Mouse (Mus musculus) E14TG2a.4 (cell line): ENCODE measurements at regions not wholly inside any gene's neighbourhood (a gene's known extent, or its start where the extent isn't known, plus 50 kb on each side); places are given as distances from the start of the nearest gene placed in this dataset.

Experiments
- H3K27me3 ChIP-seq: 2 replicates; pipeline ENCODE4 v1.6.1; 2014; ENCODE audit warnings: low read length, control low read depth; ENCODE audit not compliant: insufficient read depth
- H3K36me3 ChIP-seq: 2 replicates; pipeline ENCODE4 v1.6.1; 2014; ENCODE audit warnings: low read length, control low read depth; ENCODE audit not compliant: insufficient read depth
- H3K4me1 ChIP-seq: replicated peaks from 2 replicates; pipeline ENCODE4 v1.6.1; 2014; ENCODE audit warnings: low read depth, low read length, control low read depth
- H3K4me3 ChIP-seq: replicated peaks from 2 replicates; pipeline ENCODE4 v1.5.1; 2014; ENCODE audit warnings: mild to moderate bottlenecking, low read length
- H3K9me3 ChIP-seq: 2 replicates; pipeline ENCODE4 v1.6.1; 2014; ENCODE audit warnings: low read length, control low read depth
- CTCF ChIP-seq: conservative IDR thresholded peaks from 2 replicates; pipeline ENCODE4 v1.5.1; 2014; ENCODE audit warnings: low read length
- NANOG ChIP-seq: IDR thresholded peaks from 2 replicates; pipeline ENCODE4 v1.6.1; 2014; ENCODE audit warnings: borderline replicate concordance, low read length, mixed read lengths
- POU5F1 ChIP-seq: IDR thresholded peaks from 2 replicates; pipeline ENCODE4 v1.6.1; 2014; ENCODE audit warnings: low read length, borderline replicate concordance

DNA sequence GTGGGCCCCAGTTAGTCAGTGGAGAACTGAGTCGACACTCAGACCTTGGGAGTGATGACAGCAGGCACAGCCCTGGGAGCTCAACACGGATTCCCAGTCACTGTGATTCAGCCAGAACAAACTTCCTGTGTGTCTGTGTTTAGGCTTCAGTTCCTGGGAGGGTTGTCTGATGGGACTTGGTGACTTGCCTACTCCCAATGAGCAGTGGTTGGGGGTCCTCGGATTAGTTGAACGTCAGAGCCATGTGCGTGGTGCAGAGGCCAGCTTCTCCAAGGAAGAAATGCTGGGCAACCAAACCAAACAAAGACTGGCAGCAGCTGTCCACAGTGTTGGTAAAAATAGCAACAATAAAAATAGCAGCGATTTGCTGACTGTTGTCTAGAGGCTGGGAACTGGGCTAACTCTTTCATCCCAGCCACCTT is 152.7 kb downstream of the Zfp706 start:
- TF ChIP-seq NANOG = no peak
- no peak for TF ChIP-seq POU5F1
- no peak for TF ChIP-seq CTCF
- Histone ChIP-seq H3K36me3 (no peaks in the 10 kb centered on the region), H3K4me1 (peaks cover 23% of the 10 kb centered on the region), H3K4me3 (no peak overlapping the region), H3K27me3 (no peaks in the 10 kb centered on the region), H3K9me3 (no peaks in the 10 kb centered on the region)

GRCm38 (mm10) chr15:36852229-36852821 is 155.2 kb downstream of the Zfp706 start:
- H3K4me3 ChIP-seq = no peak overlapping the region
- peaks cover 8% of the 10 kb centered on the region for H3K4me1 ChIP-seq
- H3K9me3 ChIP-seq = no peaks in the 10 kb centered on the region
- H3K27me3 ChIP-seq = no peaks in the 10 kb centered on the region
- H3K36me3 ChIP-seq = no peaks in the 10 kb centered on the region
- no peak for TF ChIP-seq NANOG
- TF ChIP-seq POU5F1 = no peak
- TF ChIP-seq CTCF = no peak

DNA sequence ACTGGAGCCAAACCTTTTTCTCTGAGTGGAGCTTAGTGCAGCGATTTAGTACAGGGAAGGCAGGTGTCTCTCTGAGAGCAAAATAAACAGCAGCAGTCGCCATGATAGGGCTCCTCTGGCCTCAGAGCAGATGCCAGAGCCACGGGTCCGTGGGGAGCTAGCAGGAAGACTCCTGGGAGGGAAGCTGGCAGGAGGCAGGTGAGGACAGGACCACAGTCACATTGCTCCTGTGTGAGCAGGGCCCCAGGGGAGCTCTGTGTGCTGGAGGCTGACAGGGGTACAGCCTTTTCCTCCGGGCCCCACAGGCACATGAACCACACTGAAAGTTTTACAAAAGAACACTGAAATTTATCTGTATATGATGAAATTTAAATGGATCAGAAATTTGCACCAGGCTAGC is 159.3 kb downstream of the Zfp706 start:
- Histone ChIP-seq H3K9me3 (no peaks in the 10 kb centered on the region), H3K27me3 (no peaks in the 10 kb centered on the region; the same call in 1 of the 2 replicates), H3K4me1 (0 out of 2 replicates have a peak, but pooled peaks cover 3% of the 10 kb centered on the region), H3K36me3 (no peaks in the 10 kb centered on the region), H3K4me3 (no peak overlapping the region)
- TF ChIP-seq NANOG (no peak), POU5F1 (no peak), CTCF (no peak)

DNA sequence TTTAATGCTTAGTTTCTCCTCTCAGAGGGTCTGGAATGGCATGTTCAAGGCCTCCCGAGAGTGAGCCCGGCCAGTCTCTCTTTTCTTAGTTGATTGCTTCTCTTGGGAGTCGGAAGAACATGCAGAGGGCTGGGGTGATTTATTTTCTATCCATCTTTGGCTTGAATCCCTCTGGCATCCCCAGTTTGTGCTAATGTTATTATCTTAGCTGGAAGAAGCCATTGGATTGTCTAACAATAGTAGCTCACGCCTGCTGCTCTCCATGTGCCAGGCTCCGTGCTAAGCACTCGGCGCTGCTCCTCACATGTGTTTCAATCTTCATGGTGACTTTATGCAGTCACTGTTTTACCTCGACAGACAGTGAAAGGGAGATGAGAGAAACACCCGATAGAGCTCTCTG is 160.8 kb downstream of the Zfp706 start:
- no peaks in the 10 kb centered on the region for H3K36me3 ChIP-seq
- no peaks in the 10 kb centered on the region for H3K9me3 ChIP-seq
- no peak overlapping the region for H3K4me3 ChIP-seq
- H3K4me1 ChIP-seq = peaks cover 9% of the 10 kb centered on the region; the same call in 1 of the 2 replicates
- no peak for TF ChIP-seq POU5F1
- no peak for TF ChIP-seq CTCF
- TF ChIP-seq NANOG = no peak
- H3K27me3 ChIP-seq = no peaks in the 10 kb centered on the region; the same call in 1 of the 2 replicates
